Mouse (Mus musculus): ENCODE measurements around the gene Sowahd. TPM values are rescaled to one million over a fixed set of nuclear protein-coding genes. Genes with fewer than 3 reads are reported as not detected.

Sowahd gene
- 0.45 and 2.4 TPM in 2 replicates for polyA plus RNA-seq (2015; fragmentation: Nextera tagmentation; extraction: Ambion mirVana)

DNA sequence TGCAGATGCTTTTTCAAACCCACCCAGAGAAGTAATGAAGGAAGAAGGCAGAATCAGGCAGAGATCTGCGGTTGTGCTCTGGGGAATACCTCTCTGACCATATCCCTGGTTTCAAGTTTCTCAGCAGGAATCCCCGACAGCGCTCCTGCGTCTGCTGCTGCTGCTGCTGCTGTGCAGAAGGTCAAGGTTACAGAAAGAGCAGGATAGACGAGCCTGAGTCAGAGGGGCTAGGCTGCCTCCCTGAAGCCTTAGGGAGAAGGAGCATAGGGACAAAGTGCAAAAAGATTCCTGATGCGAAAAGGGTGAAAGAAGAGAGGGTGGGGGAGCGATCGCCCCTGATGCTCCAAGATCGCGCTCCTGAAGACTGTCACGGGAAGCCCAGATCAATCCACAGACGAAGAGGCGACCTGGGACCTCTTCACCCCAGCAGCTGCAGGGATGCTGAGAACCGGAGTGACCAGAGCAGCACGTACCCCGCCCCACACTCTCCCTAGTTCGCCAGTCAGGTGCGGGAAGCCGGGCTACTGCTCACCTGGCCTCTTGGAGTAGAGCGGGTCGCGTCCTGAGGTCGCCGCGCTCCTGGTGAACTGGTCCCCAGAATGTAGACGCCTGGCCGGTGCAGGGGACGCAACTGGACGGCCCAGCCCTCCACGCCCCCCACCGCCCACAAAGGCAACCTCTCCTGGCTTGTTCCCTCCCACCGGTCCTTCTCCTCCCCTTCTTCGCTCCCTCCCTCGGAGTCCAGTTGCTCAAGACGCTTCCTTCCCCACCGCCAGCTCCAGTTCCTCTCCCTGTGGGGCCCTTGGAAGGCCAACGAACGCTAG, at the start of gene Sowahd:
Gene Sowahd, plus strand, starts transcription at position 780 of the 824 bp plus-strand sequence.

GRCm38 (mm10) chrX:37084927-37085660, 36.4 kb downstream of the Sowahd start, which contains the start of gene Rpl39:
Gene Rpl39, minus strand, starts transcription at chrX:37085402.

Other genes starting within 250 kb of the Sowahd start
- gene Ube2a, start 174.9 kb upstream of the Sowahd start, polyA plus RNA-seq (2015; fragmentation: Nextera tagmentation; extraction: Ambion mirVana): 105 and 114 TPM in 2 replicates
- gene C330007P06Rik, start 174.7 kb upstream of the Sowahd start, polyA plus RNA-seq (2015; fragmentation: Nextera tagmentation; extraction: Ambion mirVana): 11.6 and 14.1 TPM in 2 replicates
- 0.51 and 0.55 TPM in 2 replicates for gene Nkrf, start 145.9 kb upstream of the Sowahd start, polyA plus RNA-seq (2015; fragmentation: Nextera tagmentation; extraction: Ambion mirVana)
- gene Sept6, start 57.1 kb upstream of the Sowahd start, polyA plus RNA-seq (2015; fragmentation: Nextera tagmentation; extraction: Ambion mirVana): 7.7 and 12.2 TPM in 2 replicates
- 424 and 466 TPM in 2 replicates for gene Rpl39, start 36.6 kb downstream of the Sowahd start, polyA plus RNA-seq (2015; fragmentation: Nextera tagmentation; extraction: Ambion mirVana)
- 7.7 and 8.2 TPM in 2 replicates for gene Upf3b, start 61.5 kb downstream of the Sowahd start, polyA plus RNA-seq (2015; fragmentation: Nextera tagmentation; extraction: Ambion mirVana)
- gene Nkap, start 78.0 kb downstream of the Sowahd start, polyA plus RNA-seq (2015; fragmentation: Nextera tagmentation; extraction: Ambion mirVana): 9.0 and 9.9 TPM in 2 replicates
- gene Akap14, start 120.0 kb downstream of the Sowahd start, polyA plus RNA-seq (2015; fragmentation: Nextera tagmentation; extraction: Ambion mirVana): not detected in 2 replicates
- gene Ndufa1, start 142.3 kb downstream of the Sowahd start, polyA plus RNA-seq (2015; fragmentation: Nextera tagmentation; extraction: Ambion mirVana): 757 and 886 TPM in 2 replicates
- 5.4 and 5.5 TPM in 2 replicates for gene Rnf113a1, start 142.4 kb downstream of the Sowahd start, polyA plus RNA-seq (2015; fragmentation: Nextera tagmentation; extraction: Ambion mirVana)
- not detected in 2 replicates for gene Gm9, start 162.2 kb downstream of the Sowahd start, polyA plus RNA-seq (2015; fragmentation: Nextera tagmentation; extraction: Ambion mirVana)
- not detected in 2 replicates for gene Rhox1, start 173.4 kb downstream of the Sowahd start, polyA plus RNA-seq (2015; fragmentation: Nextera tagmentation; extraction: Ambion mirVana)
- not detected in 2 replicates for gene Rhox2a, start 196.1 kb downstream of the Sowahd start, polyA plus RNA-seq (2015; fragmentation: Nextera tagmentation; extraction: Ambion mirVana)
- gene Rhox3a, start 201.1 kb downstream of the Sowahd start, polyA plus RNA-seq (2015; fragmentation: Nextera tagmentation; extraction: Ambion mirVana): not detected in 2 replicates
- not detected in 2 replicates for gene Rhox4a, start 216.5 kb downstream of the Sowahd start, polyA plus RNA-seq (2015; fragmentation: Nextera tagmentation; extraction: Ambion mirVana)